Mouse (Mus musculus) heart, postnatal 0 days (tissue): Measurements from ENCODE around the gene H2afv.

ENCODE experiments used
- CTCF ChIP-seq: IDR thresholded peaks from 2 replicates; pipeline ENCODE4 v1.5.1; 2016; ENCODE audit warnings: antibody characterized with exemption, control low read depth, low read depth
- EP300 ChIP-seq: IDR thresholded peaks from 2 replicates; pipeline ENCODE4 v1.6.1; 2016; ENCODE audit warnings: antibody characterized with exemption, low read depth

DNA sequence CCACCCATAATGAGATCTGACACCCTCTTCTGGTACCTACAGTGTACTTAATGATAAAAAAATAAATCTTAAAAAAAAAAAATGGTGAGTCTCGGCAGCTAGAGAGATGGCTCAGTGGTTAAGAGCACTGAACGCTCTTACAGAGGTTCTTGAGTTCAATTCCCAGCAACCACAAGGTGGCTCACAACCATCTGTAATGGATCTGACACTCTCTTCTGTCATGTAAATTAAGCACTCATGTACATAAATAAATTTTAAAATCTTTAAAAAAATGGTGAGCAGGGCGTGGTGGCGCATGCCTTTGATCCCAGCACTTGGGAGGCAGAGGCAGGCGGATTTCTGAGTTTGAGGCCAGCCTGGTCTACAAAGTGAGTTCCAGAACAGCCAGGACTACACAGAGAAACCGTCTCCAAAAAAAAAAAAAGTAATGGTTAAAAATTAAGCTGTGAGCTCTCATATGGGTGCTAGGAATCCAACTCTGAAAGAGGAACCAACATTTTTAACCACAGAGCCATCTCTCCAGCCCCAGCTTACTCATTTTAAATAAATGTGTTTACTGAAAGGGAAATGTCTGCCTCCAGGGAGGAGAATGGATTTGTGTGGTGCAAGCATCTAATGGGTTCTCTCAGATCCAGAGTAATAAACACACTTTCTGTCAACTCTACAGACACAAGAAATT is 19.1 kb upstream of the H2afv start:
- TF ChIP-seq CTCF: no peak
- no peak for TF ChIP-seq EP300
